Mouse (Mus musculus) hindbrain, embryonic 16.5 days (tissue): ENCODE data around the gene Erich2. TPM values are rescaled to one million over a fixed set of nuclear protein-coding genes. Genes with fewer than 3 reads are reported as not detected.
A peak's percentile ranks its signal among the peaks of the same experiment; 100 is the strongest.

Source experiments
- ATAC-seq: fragments of 200-750 bp; cut with Nextera tagmentation; 2 replicates; pipeline ENCODE4 v1.8.0; 2017; ENCODE audit warnings: moderate TSS enrichment, moderate library complexity
- H3K27ac ChIP-seq: fragments of 300-500 bp; sonication (generic); 2 replicates; pipeline ENCODE4 v1.5.1; 2014; ENCODE audit warnings: low read depth, mild to moderate bottlenecking, control low read depth, low read length, moderate library complexity
- H3K27me3 ChIP-seq: fragments of 300-500 bp; sonication (generic); replicated peaks from 2 replicates; pipeline ENCODE4 v1.6.1; 2014; ENCODE audit warnings: low read length; ENCODE audit not compliant: control insufficient read depth, insufficient read depth
- H3K36me3 ChIP-seq: fragments of 300-500 bp; sonication (generic); 2 replicates; pipeline ENCODE4 v1.6.1; 2014; ENCODE audit warnings: mild to moderate bottlenecking, low read length, moderate library complexity, mixed read lengths; ENCODE audit not compliant: control insufficient read depth, insufficient read depth
- H3K4me1 ChIP-seq: fragments of 300-500 bp; sonication (generic); 2 replicates; pipeline ENCODE4 v1.6.1; 2014; ENCODE audit warnings: low read depth, low read length; ENCODE audit not compliant: control insufficient read depth, insufficient read depth
- H3K4me2 ChIP-seq: fragments of 300-500 bp; sonication (generic); 2 replicates; pipeline ENCODE4 v1.6.1; 2014; ENCODE audit warnings: mild to moderate bottlenecking, low read length, control low read depth, moderate library complexity
- H3K4me3 ChIP-seq: fragments of 300-500 bp; sonication (generic); 2 replicates; pipeline ENCODE4 v1.5.1; 2014; ENCODE audit warnings: mild to moderate bottlenecking, low read length, control low read depth, moderate library complexity
- H3K9ac ChIP-seq: fragments of 300-500 bp; sonication (generic); 2 replicates; pipeline ENCODE4 v1.6.1; 2014; ENCODE audit warnings: low read depth, mild to moderate bottlenecking, control low read depth, low read length, moderate library complexity
- H3K9me3 ChIP-seq: fragments of 300-500 bp; sonication (generic); 2 replicates; pipeline ENCODE4 v1.6.1; 2014; ENCODE audit warnings: mild to moderate bottlenecking, low read length, moderate library complexity; ENCODE audit not compliant: control insufficient read depth
- WGBS: fragments of 180-500 bp; shearing (Covaris S2); extraction: QIAGEN DNeasy Blood & Tissue Kit; methylation state at CpG from one replicate; pipeline ENCODE4 v1.1.7; 2014; 5-methylcytosine and 5-hydroxymethylcytosine counted together
- polyA plus RNA-seq: library from polyadenylated mRNA; unstranded; fragments of >200 nt; fragmentation: Nextera tagmentation; extraction: Ambion mirVana; gene quantifications from 2 replicates; pipeline ENCODE4 v1.2.1, GENCODE M21; 2015

The Erich2 gene
- polyA plus RNA-seq, 1 experiment from 2014 or later, result 3.1 TPM

GRCm38 (mm10) chr2:70565651-70566602 is 57.3 kb downstream of the Erich2 start:
- Histone ChIP-seq H3K27ac (peak overlapping the region; percentile 88), H3K4me1 (peaks cover 9% of the 10 kb centered on the region), H3K9ac (peak overlapping the region; percentile 67), H3K36me3 (no peaks in the 10 kb centered on the region), H3K27me3 (peaks cover 15% of the 10 kb centered on the region), H3K4me3 (peak overlapping the region; percentile 53), H3K4me2 (peak overlapping the region; percentile 59), H3K9me3 (no peaks in the 10 kb centered on the region)
- ATAC-seq, result no peak
- WGBS, result 4% methylated on average over 30 of the region's 30 CpGs

- Histone ChIP-seq H3K36me3 (no peaks in the 10 kb centered on the region), H3K27ac (peak overlapping the region; percentile 88), H3K4me3 (peak overlapping the region; percentile 53), H3K9ac (peak overlapping the region; percentile 67), H3K4me1 (peaks cover 9% of the 10 kb centered on the region), H3K9me3 (no peaks in the 10 kb centered on the region), H3K27me3 (peaks cover 15% of the 10 kb centered on the region), H3K4me2 (peak overlapping the region; percentile 59)
- 2% methylated on average over 18 of the region's 18 CpGs for WGBS
- no peak for ATAC-seq
These were observed 58.0 kb downstream of the Erich2 start for GRCm38 (mm10) chr2:70566603-70566981.

- Histone ChIP-seq H3K4me3 (peak overlapping the region; percentile 53), H3K36me3 (no peaks in the 10 kb centered on the region), H3K4me2 (peak overlapping the region; percentile 59), H3K27me3 (peaks cover 15% of the 10 kb centered on the region), H3K9ac (peak overlapping the region; percentile 67; the same call in 1 of the 2 replicates), H3K9me3 (no peaks in the 10 kb centered on the region), H3K27ac (peak overlapping the region; percentile 88), H3K4me1 (peaks cover 9% of the 10 kb centered on the region)
- 2% methylated on average over 23 of the region's 23 CpGs for WGBS
- peak; percentile 38; the same call in 1 of the 2 replicates for ATAC-seq
These were observed 58.6 kb downstream of the Erich2 start for GRCm38 (mm10) chr2:70567071-70567681.

GRCm38 (mm10) chr2:70567682-70568077 is 59.1 kb downstream of the Erich2 start:
- Histone ChIP-seq H3K9ac (peak overlapping the region; percentile 56; the same call in 1 of the 2 replicates), H3K4me1 (peaks cover 9% of the 10 kb centered on the region), H3K9me3 (no peaks in the 10 kb centered on the region), H3K27me3 (peaks cover 15% of the 10 kb centered on the region), H3K4me3 (peak overlapping the region; percentile 53), H3K27ac (no peak overlapping the region; the same call in 1 of the 2 replicates), H3K36me3 (no peaks in the 10 kb centered on the region), H3K4me2 (peak overlapping the region; percentile 59)
- under 1% methylated on average over 12 of the region's 12 CpGs for WGBS
- no peak for ATAC-seq

- Histone ChIP-seq H3K9ac (peak overlapping the region; percentile 56), H3K27ac (peak overlapping the region; percentile 48), H3K4me3 (peak overlapping the region; percentile 53), H3K36me3 (no peaks in the 10 kb centered on the region), H3K9me3 (no peaks in the 10 kb centered on the region), H3K4me1 (peaks cover 7% of the 10 kb centered on the region), H3K4me2 (peak overlapping the region; percentile 59), H3K27me3 (peaks cover 12% of the 10 kb centered on the region)
- under 1% methylated on average over 34 of the region's 34 CpGs for whole genome bisulfite sequencing
- no peak for ATAC-seq
These were observed 59.8 kb downstream of the Erich2 start for GRCm38 (mm10) chr2:70568198-70568941.

GRCm38 (mm10) chr2:70571698-70572097 is 63.1 kb downstream of the Erich2 start:
- no peak overlapping the region for H3K4me3 ChIP-seq
- H3K4me2 ChIP-seq, result no peak overlapping the region
- WGBS, result 54% methylated on average over 4 of the region's 4 CpGs
- peaks cover 7% of the 10 kb centered on the region for H3K4me1 ChIP-seq
- H3K27me3 ChIP-seq, result peaks cover 6% of the 10 kb centered on the region; the same call in 1 of the 2 replicates
- ATAC-seq, result no peak
- no peaks in the 10 kb centered on the region for H3K36me3 ChIP-seq
- no peak overlapping the region for H3K27ac ChIP-seq
- H3K9me3 ChIP-seq, result no peaks in the 10 kb centered on the region
- H3K9ac ChIP-seq, result no peak overlapping the region

GRCm38 (mm10) chr2:70572251-70572650 is 63.6 kb downstream of the Erich2 start:
- WGBS, result 54% methylated on average over 9 of the region's 9 CpGs
- H3K36me3 ChIP-seq, result no peaks in the 10 kb centered on the region
- no peak overlapping the region for H3K9ac ChIP-seq
- peaks cover 5% of the 10 kb centered on the region for H3K4me1 ChIP-seq
- H3K4me2 ChIP-seq, result no peak overlapping the region
- H3K4me3 ChIP-seq, result no peak overlapping the region
- no peak overlapping the region for H3K27ac ChIP-seq
- H3K9me3 ChIP-seq, result no peaks in the 10 kb centered on the region
- H3K27me3 ChIP-seq, result peaks cover 1% of the 10 kb centered on the region; the same call in 1 of the 2 replicates
- peak; percentile 35; the same call in 1 of the 2 replicates for ATAC-seq

- Histone ChIP-seq H3K4me3 (no peak overlapping the region), H3K36me3 (no peaks in the 10 kb centered on the region), H3K4me2 (no peak overlapping the region), H3K9me3 (no peaks in the 10 kb centered on the region), H3K27me3 (no peaks in the 10 kb centered on the region), H3K4me1 (no peaks in the 10 kb centered on the region), H3K9ac (no peak overlapping the region), H3K27ac (no peak overlapping the region)
- 75% methylated on average over 8 of the region's 8 CpGs for WGBS
- ATAC-seq, result no peak
These were observed 65.1 kb downstream of the Erich2 start for GRCm38 (mm10) chr2:70573544-70574210.
